Mouse (Mus musculus) olfactory bulb, adult 2 months (tissue): ENCODE measurements around the gene Dnmbp.

Experiments used
- CTCF ChIP-seq: fragments of 200-500 bp; IDR thresholded peaks from 2 replicates; pipeline ENCODE4 v1.5.1; 2012; ENCODE audit warnings: low read depth, mild to moderate bottlenecking, low read length, moderate library complexity; ENCODE audit not compliant: insufficient read depth
- POLR2A ChIP-seq: fragments of 200-500 bp; IDR thresholded peaks from 2 replicates; pipeline ENCODE4 v1.6.1; 2012; ENCODE audit warnings: mild to moderate bottlenecking, low read depth, low read length, moderate library complexity; ENCODE audit not compliant: insufficient read depth

GRCm38 (mm10) chr19:43803866-43804265 lies 136.1 kb downstream of the Dnmbp start:
- TF ChIP-seq CTCF (no peak), POLR2A (no peak)
